Mouse (Mus musculus) erythroblast, embryonic 14.5 days (primary cell): ENCODE data around the gene Ddx58.

Experiments used
- GATA1 ChIP-seq: IDR thresholded peaks from 2 replicates; pipeline ENCODE4 v1.6.1; 2012; ENCODE audit warnings: low read length, inconsistent platforms, mixed read lengths
- TAL1 ChIP-seq: IDR thresholded peaks from 3 replicates; pipeline ENCODE4 v1.6.1; 2012; ENCODE audit warnings: low read length, inconsistent platforms, mixed read lengths

GRCm38 (mm10) chr4:40182651-40183320, 56.8 kb downstream of the Ddx58 start:
- no peak for TF ChIP-seq GATA1
- no peak for TF ChIP-seq TAL1
